18 mouse cellular contexts compared by ENCODE assay signal in genomic region chr6:51606245-51606644, GRCm38 (mm10).
DNase-seq lines count a peak whose midpoint lies in the region; ATAC-seq lines count a peak whose summit lies in the region.
"Had no signal": no experiment of that assay in that cellular context is flagged by ENCODE, and none has a peak within 500 bp of the region (broad histone marks: within the 10 kb centered on the region; RNA-seq: fewer than 3 reads in every experiment).

No protein-coding gene starts in this region.

- H3K9me3 ChIP-seq in forebrain, embryonic 12.5 days, result no peaks in the 10 kb centered on the region
- no peaks in the 10 kb centered on the region for H3K9me3 ChIP-seq in forebrain, embryonic 11.5 days (ENCODE audit: control insufficient read depth, low read length)
- 0 out of 2 replicates have a peak, but pooled peaks cover 9% of the 10 kb centered on the region for H3K9me3 ChIP-seq in midbrain, embryonic 12.5 days
- H3K9me3 ChIP-seq in midbrain, embryonic 10.5 days (replicated peaks), result no peaks in the 10 kb centered on the region; the same call in 1 of the 2 replicates
- no peaks in the 10 kb centered on the region for H3K9me3 ChIP-seq in hindbrain, embryonic 14.5 days (ENCODE audit: control insufficient read depth, low read length)
- no peaks in the 10 kb centered on the region for H3K9me3 ChIP-seq in midbrain, embryonic 16.5 days (replicated peaks; ENCODE audit: control insufficient read depth, low read length, poor library complexity, severe bottlenecking)
- H3K9me3 ChIP-seq: embryonic facial prominence, embryonic 13.5 days; intestine, embryonic 15.5 days; liver, embryonic 13.5 days; lung, embryonic 15.5 days had no signal

- no peak overlapping the region for H3K4me3 ChIP-seq in forebrain, embryonic 12.5 days (replicated peaks)
- no peak overlapping the region for H3K4me3 ChIP-seq in forebrain, embryonic 11.5 days (ENCODE audit: low read depth, low read length)
- no peak overlapping the region for H3K4me3 ChIP-seq in midbrain, embryonic 12.5 days
- no peak overlapping the region for H3K4me3 ChIP-seq in midbrain, embryonic 10.5 days
- no peak overlapping the region for H3K4me3 ChIP-seq in hindbrain, embryonic 14.5 days (replicated peaks; ENCODE audit: low read length)
- no peak overlapping the region for H3K4me3 ChIP-seq in midbrain, embryonic 16.5 days (ENCODE audit: low read depth, low read length)
- H3K4me3 ChIP-seq: embryonic facial prominence, embryonic 13.5 days; heart, adult 2 months; intestine, embryonic 15.5 days; limb, embryonic 12.5 days; liver, embryonic 13.5 days; lung, embryonic 15.5 days had no signal

- 0 out of 2 replicates have a peak overlapping the region, but pooled peaks have one; percentile 16 for H3K27ac ChIP-seq in forebrain, embryonic 12.5 days
- H3K27ac ChIP-seq in forebrain, embryonic 11.5 days (ENCODE audit: low read depth, low read length), result no peak overlapping the region
- peak overlapping the region; percentile 52 for H3K27ac ChIP-seq in midbrain, embryonic 12.5 days (replicated peaks)
- no peak overlapping the region; the same call in 1 of the 2 replicates for H3K27ac ChIP-seq in midbrain, embryonic 10.5 days (replicated peaks)
- H3K27ac ChIP-seq in hindbrain, embryonic 14.5 days, result peak overlapping the region; percentile 56
- H3K27ac ChIP-seq in midbrain, embryonic 16.5 days (ENCODE audit: low read length), result peak overlapping the region; percentile 78
- H3K27ac ChIP-seq: embryonic facial prominence, embryonic 13.5 days; heart, adult 2 months; intestine, embryonic 15.5 days; kidney, postnatal 0 days; limb, embryonic 12.5 days; liver, embryonic 13.5 days; lung, embryonic 15.5 days had no signal

- ATAC-seq in forebrain, embryonic 12.5 days (ENCODE audit: low FRiP score), result no peak
- no peak for ATAC-seq in forebrain, embryonic 11.5 days (replicated peaks; ENCODE audit: low FRiP score)
- no peak for ATAC-seq in midbrain, embryonic 12.5 days (ENCODE audit: low FRiP score, low read depth)
- ATAC-seq in hindbrain, embryonic 14.5 days (ENCODE audit: low FRiP score), result no peak
- no peak for ATAC-seq in midbrain, embryonic 16.5 days
- ATAC-seq: intestine, embryonic 15.5 days had no signal

- H3K4me1 ChIP-seq in forebrain, embryonic 12.5 days, result peaks cover 19% of the 10 kb centered on the region
- H3K4me1 ChIP-seq in forebrain, embryonic 11.5 days (replicated peaks; ENCODE audit: control insufficient read depth, insufficient read depth, low read length), result no peaks in the 10 kb centered on the region; the same call in none of the 2 replicates
- peaks cover 24% of the 10 kb centered on the region for H3K4me1 ChIP-seq in midbrain, embryonic 12.5 days
- peaks cover 32% of the 10 kb centered on the region for H3K4me1 ChIP-seq in midbrain, embryonic 10.5 days
- peaks cover 20% of the 10 kb centered on the region for H3K4me1 ChIP-seq in hindbrain, embryonic 14.5 days (replicated peaks; ENCODE audit: control insufficient read depth, insufficient read depth, low read length)
- H3K4me1 ChIP-seq in midbrain, embryonic 16.5 days (ENCODE audit: control insufficient read depth, insufficient read depth, low read length), result peaks cover 39% of the 10 kb centered on the region
- H3K4me1 ChIP-seq: intestine, embryonic 15.5 days; limb, embryonic 12.5 days; liver, embryonic 13.5 days; lung, embryonic 15.5 days had no signal

- no peak overlapping the region for H3K4me2 ChIP-seq in forebrain, embryonic 12.5 days
- H3K4me2 ChIP-seq in forebrain, embryonic 11.5 days (ENCODE audit: low read depth, low read length, severe bottlenecking), result no peak overlapping the region
- H3K4me2 ChIP-seq in midbrain, embryonic 12.5 days (replicated peaks), result no peak overlapping the region
- H3K4me2 ChIP-seq in hindbrain, embryonic 14.5 days (replicated peaks), result no peak overlapping the region
- no peak overlapping the region for H3K4me2 ChIP-seq in midbrain, embryonic 16.5 days (ENCODE audit: low read length)
- H3K4me2 ChIP-seq: embryonic facial prominence, embryonic 13.5 days; intestine, embryonic 15.5 days; limb, embryonic 12.5 days; liver, embryonic 13.5 days; lung, embryonic 15.5 days had no signal

- no peak overlapping the region for H3K9ac ChIP-seq in forebrain, embryonic 12.5 days
- no peak overlapping the region for H3K9ac ChIP-seq in forebrain, embryonic 11.5 days (ENCODE audit: low read length)
- 0 out of 2 replicates have a peak overlapping the region, but pooled peaks have one; percentile 15 for H3K9ac ChIP-seq in midbrain, embryonic 12.5 days (replicated peaks)
- no peak overlapping the region for H3K9ac ChIP-seq in hindbrain, embryonic 14.5 days
- H3K9ac ChIP-seq in midbrain, embryonic 16.5 days (ENCODE audit: low read depth, low read length), result no peak overlapping the region
- H3K9ac ChIP-seq: embryonic facial prominence, embryonic 13.5 days; intestine, embryonic 15.5 days; limb, embryonic 12.5 days; liver, embryonic 13.5 days; lung, embryonic 15.5 days had no signal

- DNase-seq in forebrain, embryonic 11.5 days (ENCODE audit: low spot score), result no peak
- no peak for DNase-seq in midbrain, embryonic 10.5 days (ENCODE audit: low spot score)
- DNase-seq in hindbrain, embryonic 14.5 days (ENCODE audit: low spot score), result no peak
- DNase-seq in gastrocnemius, postnatal 10 days, result no peak
- no peak for DNase-seq in kidney, adult 8-10 months
- DNase-seq: cerebellum, adult 11-12 months; cerebellum, postnatal 36 days; heart, adult 2 months; liver, embryonic 13.5 days; spleen, adult 18-20 months had no signal

- no peaks in the 10 kb centered on the region for H3K36me3 ChIP-seq in forebrain, embryonic 12.5 days (replicated peaks)
- H3K36me3 ChIP-seq in forebrain, embryonic 11.5 days (ENCODE audit: control insufficient read depth, insufficient read depth, low read length), result no peaks in the 10 kb centered on the region
- no peaks in the 10 kb centered on the region for H3K36me3 ChIP-seq in midbrain, embryonic 12.5 days
- H3K36me3 ChIP-seq in midbrain, embryonic 10.5 days, result no peaks in the 10 kb centered on the region
- H3K36me3 ChIP-seq in hindbrain, embryonic 14.5 days (replicated peaks; ENCODE audit: control insufficient read depth, insufficient read depth), result no peaks in the 10 kb centered on the region
- H3K36me3 ChIP-seq in midbrain, embryonic 16.5 days (ENCODE audit: control insufficient read depth, insufficient read depth, low read length), result no peaks in the 10 kb centered on the region
- H3K36me3 ChIP-seq: embryonic facial prominence, embryonic 13.5 days; intestine, embryonic 15.5 days; limb, embryonic 12.5 days; liver, embryonic 13.5 days; lung, embryonic 15.5 days had no signal

- 87% methylated on average over 4 of the region's 4 CpGs for WGBS in forebrain, embryonic 12.5 days
- 91% methylated on average over 4 of the region's 4 CpGs for WGBS in forebrain, embryonic 11.5 days
- WGBS in midbrain, embryonic 12.5 days, result 86% methylated on average over 4 of the region's 4 CpGs
- WGBS in midbrain, embryonic 10.5 days, result 90% methylated on average over 4 of the region's 4 CpGs
- WGBS in hindbrain, embryonic 14.5 days, result 70% methylated on average over 4 of the region's 4 CpGs
- WGBS in midbrain, embryonic 16.5 days, result 62% methylated on average over 4 of the region's 4 CpGs

- 0 out of 2 replicates have a peak, but pooled peaks cover 4% of the 10 kb centered on the region for H3K27me3 ChIP-seq in forebrain, embryonic 12.5 days
- no peaks in the 10 kb centered on the region for H3K27me3 ChIP-seq in forebrain, embryonic 11.5 days (ENCODE audit: control insufficient read depth, insufficient read depth, low read length)
- H3K27me3 ChIP-seq in midbrain, embryonic 12.5 days, result peaks cover 5% of the 10 kb centered on the region
- peaks cover 15% of the 10 kb centered on the region for H3K27me3 ChIP-seq in midbrain, embryonic 10.5 days (ENCODE audit: low read depth, poor library complexity, severe bottlenecking)
- no peaks in the 10 kb centered on the region for H3K27me3 ChIP-seq in hindbrain, embryonic 14.5 days (ENCODE audit: control insufficient read depth, insufficient read depth, low read length)
- no peaks in the 10 kb centered on the region for H3K27me3 ChIP-seq in midbrain, embryonic 16.5 days (ENCODE audit: control insufficient read depth, insufficient read depth, low read depth, low read length)
- H3K27me3 ChIP-seq: intestine, embryonic 15.5 days had no signal

Comparison
In these comparisons a context has a peak if more than half of its experiments do, and no peak if none do; other contexts are left out.
1. H3K27ac ChIP-seq: peak in forebrain, embryonic 12.5 days (single experiment), midbrain, embryonic 12.5 days (single experiment), hindbrain, embryonic 14.5 days (single experiment) and midbrain, embryonic 16.5 days (single experiment); none in forebrain, embryonic 11.5 days (single experiment) and midbrain, embryonic 10.5 days (single experiment).